In the genomic region with DNA sequence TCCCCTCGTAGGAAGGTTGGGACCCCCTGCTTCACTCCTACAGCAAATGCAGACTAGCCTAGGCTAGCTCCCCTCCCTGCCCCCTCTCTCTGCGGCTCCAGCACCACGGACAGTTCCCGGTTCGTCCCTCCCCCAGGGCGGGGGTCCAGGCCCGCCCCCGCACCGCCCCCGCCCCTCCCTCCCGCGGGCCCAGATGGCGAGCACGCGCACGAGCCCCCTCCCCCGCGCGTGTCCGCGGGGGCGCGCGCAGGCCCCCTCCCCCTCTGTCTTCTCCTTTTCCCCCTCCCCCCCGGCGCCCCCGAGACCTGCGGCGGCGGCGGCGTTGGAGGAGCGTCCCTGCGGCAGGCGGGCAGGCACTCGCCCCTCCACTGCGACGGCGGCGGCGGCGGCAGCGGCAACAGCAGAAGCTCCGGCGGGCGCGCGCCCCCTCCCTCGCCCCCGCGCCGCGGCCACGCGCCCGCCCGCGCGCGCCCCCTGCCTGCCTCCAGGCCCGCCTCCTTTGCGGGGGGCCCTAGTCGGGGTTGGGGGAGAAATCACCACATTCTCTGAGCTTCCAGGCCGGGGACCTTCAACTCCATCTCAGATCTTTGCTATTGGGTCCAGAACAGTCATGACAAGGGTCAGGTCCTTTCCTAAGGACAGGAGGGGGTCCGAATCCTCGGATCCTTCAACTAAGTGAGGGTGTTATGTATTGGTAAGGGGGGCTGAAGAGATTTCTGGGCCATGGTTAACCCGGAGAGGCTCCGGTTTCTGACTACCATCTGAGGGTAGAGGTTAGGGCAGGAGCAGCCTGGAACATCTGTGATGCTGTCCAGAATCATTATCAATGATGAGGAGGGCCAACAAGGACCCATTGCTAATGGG, we compare ENCODE assay signal across 8 mouse cellular contexts. TPM values are rescaled to one million over a fixed set of nuclear protein-coding genes. Genes with fewer than 3 reads are reported as not detected.
A peak's percentile ranks its signal among the peaks of the same experiment; 100 is the strongest.
DNase-seq lines count a peak whose midpoint lies in the region; ATAC-seq and TF ChIP-seq lines count a peak whose summit lies in the region.

No protein-coding gene starts in this region.

- ATAC-seq in lung, embryonic 14.5 days (ENCODE audit: insufficient read depth) = peak; percentile 35; the same call in 1 of the 2 replicates
- ATAC-seq in cerebellum, adult (ENCODE audit: insufficient number of reproducible peaks, low FRiP score, low TSS enrichment) = 0 out of 2 replicates have a peak, but pooled peaks have one; percentile 28
- ATAC-seq in embryonic facial prominence, embryonic 14.5 days (ENCODE audit: low read depth) = no peak; the same call in 1 of the 2 replicates

- peak overlapping the region; percentile 20 for H3K9ac ChIP-seq in lung, embryonic 14.5 days
- peak overlapping the region; percentile 55 for H3K9ac ChIP-seq in embryonic facial prominence, embryonic 14.5 days (ENCODE audit: low read depth, low read length)

- H3K4me2 ChIP-seq in lung, embryonic 14.5 days = peak overlapping the region; percentile 79
- peak overlapping the region; percentile 81 for H3K4me2 ChIP-seq in embryonic facial prominence, embryonic 14.5 days (ENCODE audit: low read depth, low read length)

- peaks cover 54% of the 10 kb centered on the region for H3K27me3 ChIP-seq in lung, embryonic 14.5 days (ENCODE audit: insufficient read depth, low read length)
- peaks cover 66% of the 10 kb centered on the region for H3K27me3 ChIP-seq in embryonic facial prominence, embryonic 14.5 days (replicated peaks; ENCODE audit: control insufficient read depth, insufficient read depth, low read length)
- H3K27me3 ChIP-seq in midbrain, embryonic 10.5 days (ENCODE audit: low read depth, poor library complexity, severe bottlenecking) = peaks cover 92% of the 10 kb centered on the region

- H3K4me1 ChIP-seq in lung, embryonic 14.5 days (ENCODE audit: insufficient read depth) = no peaks in the 10 kb centered on the region
- H3K4me1 ChIP-seq in embryonic facial prominence, embryonic 14.5 days (ENCODE audit: control insufficient read depth, insufficient read depth, low read length) = no peaks in the 10 kb centered on the region; the same call in 1 of the 2 replicates
- H3K4me1 ChIP-seq in midbrain, embryonic 10.5 days = peaks cover 22% of the 10 kb centered on the region

- H3K27ac ChIP-seq in lung, embryonic 14.5 days (ENCODE audit: low read depth) = no peak overlapping the region
- H3K27ac ChIP-seq in embryonic facial prominence, embryonic 14.5 days (replicated peaks; ENCODE audit: low read depth, low read length) = no peak overlapping the region
- peak overlapping the region; percentile 61; the same call in 1 of the 2 replicates for H3K27ac ChIP-seq in midbrain, embryonic 10.5 days (replicated peaks)

- 2% methylated on average over 49 of the region's 68 CpGs for WGBS in lung, embryonic 14.5 days
- 4% methylated on average over 11 of the region's 68 CpGs for WGBS in embryonic facial prominence, embryonic 14.5 days
- WGBS in midbrain, embryonic 10.5 days = 2% methylated on average over 56 of the region's 68 CpGs

- no peak for TF ChIP-seq CTCF in lung, embryonic 14.5 days (IDR thresholded peaks at IDR 0.05; ENCODE audit: low read depth)

- DNase-seq in lung, embryonic 14.5 days = peak; percentile 70
- no peak for DNase-seq in lung, postnatal 25 days (ENCODE audit: low spot score)
- peak; percentile 46 for DNase-seq in embryonic facial prominence, embryonic 14.5 days (ENCODE audit: low spot score)
- peak; percentile 37 for DNase-seq in kidney, postnatal 14 days
- peak; percentile 58 for DNase-seq in midbrain, embryonic 10.5 days (ENCODE audit: low spot score)
- peak; percentile 39 for DNase-seq in thymus, postnatal 0 days (ENCODE audit: low spot score)
- no peak for DNase-seq in urinary bladder, postnatal 36 days (ENCODE audit: low spot score in 2 of 2)

- peak overlapping the region; percentile 46 for H3K4me3 ChIP-seq in lung, embryonic 14.5 days (ENCODE audit: low read depth, low read length)
- peak overlapping the region; percentile 53 for H3K4me3 ChIP-seq in embryonic facial prominence, embryonic 14.5 days (ENCODE audit: low read depth, low read length)
- peak overlapping the region; percentile 61 for H3K4me3 ChIP-seq in midbrain, embryonic 10.5 days

- no peaks in the 10 kb centered on the region for H3K9me3 ChIP-seq in lung, embryonic 14.5 days (ENCODE audit: low read depth, low read length)
- no peaks in the 10 kb centered on the region for H3K9me3 ChIP-seq in embryonic facial prominence, embryonic 14.5 days (ENCODE audit: control insufficient read depth, low read length)
- H3K9me3 ChIP-seq in midbrain, embryonic 10.5 days (replicated peaks) = no peaks in the 10 kb centered on the region

- no peaks in the 10 kb centered on the region for H3K36me3 ChIP-seq in lung, embryonic 14.5 days (ENCODE audit: insufficient read depth)
- H3K36me3 ChIP-seq in embryonic facial prominence, embryonic 14.5 days (ENCODE audit: control insufficient read depth, insufficient read depth, low read length) = no peaks in the 10 kb centered on the region
- no peaks in the 10 kb centered on the region for H3K36me3 ChIP-seq in midbrain, embryonic 10.5 days

RNA-seq across cellular contexts. Expression of a gene that starts 39.2 kb away (rescaled TPM):
- 0.73 and 1.6 TPM in 2 replicates for polyA plus RNA-seq in lung, embryonic 14.5 days (2014; fragmentation: Nextera tagmentation; extraction: Ambion mirVana)
- not detected in 2 replicates for polyA plus RNA-seq in embryonic facial prominence, embryonic 14.5 days (2014; fragmentation: Nextera tagmentation; extraction: Ambion mirVana)
- 0.48 and 0.82 TPM in 2 replicates for polyA plus RNA-seq in midbrain, embryonic 10.5 days (2016; fragmentation: Nextera tagmentation; extraction: Ambion mirVana)
- polyA plus RNA-seq in thymus, postnatal 0 days (2015; fragmentation: Nextera tagmentation; extraction: Ambion mirVana) = 0.44 TPM in 1 of 2 replicates, not detected in the other

RNA-seq across cellular contexts. Expression of a gene that starts 40.6 kb away (rescaled TPM):
- 45.1 and 53.5 TPM in 2 replicates for polyA plus RNA-seq in lung, embryonic 14.5 days (2014; fragmentation: Nextera tagmentation; extraction: Ambion mirVana)
- polyA plus RNA-seq in embryonic facial prominence, embryonic 14.5 days (2014; fragmentation: Nextera tagmentation; extraction: Ambion mirVana) = 26.5 and 30.3 TPM in 2 replicates
- 71.7 and 77.2 TPM in 2 replicates for polyA plus RNA-seq in midbrain, embryonic 10.5 days (2016; fragmentation: Nextera tagmentation; extraction: Ambion mirVana)
- polyA plus RNA-seq in thymus, postnatal 0 days (2015; fragmentation: Nextera tagmentation; extraction: Ambion mirVana) = 45.1 and 46.3 TPM in 2 replicates

RNA-seq across cellular contexts. Expression of a gene that starts 51.1 kb away (rescaled TPM):
- polyA plus RNA-seq in lung, embryonic 14.5 days (2014; fragmentation: Nextera tagmentation; extraction: Ambion mirVana) = 0.31 and 0.51 TPM in 2 replicates
- polyA plus RNA-seq in embryonic facial prominence, embryonic 14.5 days (2014; fragmentation: Nextera tagmentation; extraction: Ambion mirVana) = 0.39 and 0.40 TPM in 2 replicates
- polyA plus RNA-seq in midbrain, embryonic 10.5 days (2016; fragmentation: Nextera tagmentation; extraction: Ambion mirVana) = 0.30 and 0.52 TPM in 2 replicates
- 0.09 and 0.10 TPM in 2 replicates for polyA plus RNA-seq in thymus, postnatal 0 days (2015; fragmentation: Nextera tagmentation; extraction: Ambion mirVana)

RNA-seq across cellular contexts. Expression of a gene that starts 51.4 kb away (rescaled TPM):
- 54.5 and 56.0 TPM in 2 replicates for polyA plus RNA-seq in lung, embryonic 14.5 days (2014; fragmentation: Nextera tagmentation; extraction: Ambion mirVana)
- 67.3 and 75.2 TPM in 2 replicates for polyA plus RNA-seq in embryonic facial prominence, embryonic 14.5 days (2014; fragmentation: Nextera tagmentation; extraction: Ambion mirVana)
- polyA plus RNA-seq in midbrain, embryonic 10.5 days (2016; fragmentation: Nextera tagmentation; extraction: Ambion mirVana) = 38.9 and 40.9 TPM in 2 replicates
- polyA plus RNA-seq in thymus, postnatal 0 days (2015; fragmentation: Nextera tagmentation; extraction: Ambion mirVana) = 26.0 and 27.6 TPM in 2 replicates

RNA-seq across cellular contexts. Expression of a gene that starts 58.9 kb away (rescaled TPM):
- polyA plus RNA-seq in lung, embryonic 14.5 days (2014; fragmentation: Nextera tagmentation; extraction: Ambion mirVana) = 73.5 and 86.0 TPM in 2 replicates
- 74.2 and 74.8 TPM in 2 replicates for polyA plus RNA-seq in embryonic facial prominence, embryonic 14.5 days (2014; fragmentation: Nextera tagmentation; extraction: Ambion mirVana)
- polyA plus RNA-seq in midbrain, embryonic 10.5 days (2016; fragmentation: Nextera tagmentation; extraction: Ambion mirVana) = 7.0 and 9.0 TPM in 2 replicates
- 3.6 and 5.6 TPM in 2 replicates for polyA plus RNA-seq in thymus, postnatal 0 days (2015; fragmentation: Nextera tagmentation; extraction: Ambion mirVana)

Comparison
In these comparisons a context has a peak if more than half of its experiments do, and no peak if none do; other contexts are left out.
1. DNase-seq: peak in lung, embryonic 14.5 days (single experiment), embryonic facial prominence, embryonic 14.5 days (single experiment), kidney, postnatal 14 days (single experiment), midbrain, embryonic 10.5 days (single experiment) and thymus, postnatal 0 days (single experiment); none in lung, postnatal 25 days (single experiment) and urinary bladder, postnatal 36 days (0 of 2).
2. Peak in every context shown above with its lines, with median percentiles within 50 percentile points of each other: H3K4me3 ChIP-seq.